In the genomic region with DNA sequence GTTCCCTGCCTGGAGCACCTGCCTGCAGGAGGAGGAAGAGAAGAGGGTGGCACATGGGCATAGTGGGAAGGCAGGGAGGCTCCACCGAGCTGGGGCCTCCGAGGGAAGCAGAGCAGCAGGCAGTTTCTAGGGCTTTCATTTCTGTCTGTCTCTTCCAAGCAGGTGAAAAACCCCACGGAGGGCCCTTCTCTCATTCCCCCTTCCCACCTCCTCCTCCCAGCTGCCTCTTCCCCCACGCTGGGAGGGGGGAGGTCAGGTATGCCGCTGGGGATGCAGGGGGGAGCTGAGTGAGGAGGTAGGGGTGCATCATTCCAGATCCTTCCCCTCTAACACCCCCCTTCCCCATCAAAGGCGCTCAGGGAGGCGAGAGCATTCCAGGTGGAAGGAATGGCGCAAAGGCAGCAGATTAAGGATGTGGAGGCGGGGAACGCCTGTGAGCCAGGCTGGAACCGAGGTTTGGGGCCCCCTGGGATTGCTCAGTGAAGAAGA, we compare ENCODE assay signal across 10 mouse cellular contexts. TPM values are rescaled to one million over a fixed set of nuclear protein-coding genes. Genes with fewer than 3 reads are reported as not detected.
DNase-seq lines count a peak whose midpoint lies in the region; ATAC-seq and TF ChIP-seq lines count a peak whose summit lies in the region.
"Had no signal": no experiment of that assay in that cellular context is flagged by ENCODE, and none has a peak within 500 bp of the region (broad histone marks: within the 10 kb centered on the region; RNA-seq: fewer than 3 reads in every experiment).

No protein-coding gene starts in this region.

- H3K9ac ChIP-seq in ES-Bruce4 (ENCODE audit: low read depth, poor library complexity, severe bottlenecking): peak overlapping the region; percentile 41
- peak overlapping the region; percentile 46 for H3K9ac ChIP-seq in forebrain, embryonic 13.5 days
- peak overlapping the region; percentile 14; the same call in 1 of the 2 replicates for H3K9ac ChIP-seq in limb, embryonic 13.5 days
- H3K9ac ChIP-seq: liver, embryonic 13.5 days had no signal

- no peak for TF ChIP-seq POLR2A in ES-Bruce4 (IDR thresholded peaks at IDR 0.05; ENCODE audit: insufficient read depth, low read length)
- TF ChIP-seq POLR2A in lung, adult 2 months (IDR thresholded peaks at IDR 0.05; ENCODE audit: borderline replicate concordance, extremely low read depth, low read depth, low read length): no peak

- no peak overlapping the region for H3K4me2 ChIP-seq in forebrain, embryonic 13.5 days
- peak overlapping the region; percentile 40 for H3K4me2 ChIP-seq in limb, embryonic 13.5 days (replicated peaks)
- H3K4me2 ChIP-seq: liver, embryonic 13.5 days had no signal

- no peak for DNase-seq in heart, embryonic 10.5 days (ENCODE audit: low spot score)
- DNase-seq in heart, postnatal 4 days: no peak
- no peak for DNase-seq in ovary, postnatal 36 days (ENCODE audit: low spot score)
- DNase-seq in cerebellum, adult 11 months: no peak
- no peak for DNase-seq in lung, adult 2 months
- DNase-seq: liver, embryonic 13.5 days had no signal

- H3K36me3 ChIP-seq in heart, embryonic 10.5 days: no peaks in the 10 kb centered on the region
- no peaks in the 10 kb centered on the region for H3K36me3 ChIP-seq in ES-Bruce4 (ENCODE audit: control insufficient read depth, insufficient read depth, low read length, poor library complexity, severe bottlenecking)
- H3K36me3 ChIP-seq in forebrain, embryonic 13.5 days (ENCODE audit: poor library complexity, severe bottlenecking): no peaks in the 10 kb centered on the region
- H3K36me3 ChIP-seq in limb, embryonic 13.5 days: no peaks in the 10 kb centered on the region
- H3K36me3 ChIP-seq: liver, embryonic 13.5 days had no signal

- H3K9me3 ChIP-seq in heart, embryonic 10.5 days: peaks cover 3% of the 10 kb centered on the region; the same call in 1 of the 2 replicates
- H3K9me3 ChIP-seq in ES-Bruce4 (replicated peaks; ENCODE audit: control insufficient read depth, insufficient read depth, low read length, poor library complexity, severe bottlenecking): peaks cover 7% of the 10 kb centered on the region; the same call in 1 of the 2 replicates
- H3K9me3 ChIP-seq in forebrain, embryonic 13.5 days (replicated peaks): 0 out of 2 replicates have a peak, but pooled peaks cover 3% of the 10 kb centered on the region
- H3K9me3 ChIP-seq in limb, embryonic 13.5 days: peaks cover 5% of the 10 kb centered on the region; the same call in 1 of the 2 replicates
- H3K9me3 ChIP-seq: liver, embryonic 13.5 days had no signal

- peak; percentile 81 for TF ChIP-seq EP300 in ES-Bruce4 (IDR thresholded peaks at IDR 0.05; ENCODE audit: insufficient read depth, low read depth, low read length)

- TF ChIP-seq CTCF in ES-Bruce4 (IDR thresholded peaks at IDR 0.05; ENCODE audit: low read depth, low read length): no peak
- TF ChIP-seq CTCF in lung, adult 2 months (IDR thresholded peaks at IDR 0.05; ENCODE audit: insufficient read depth, low read length): no peak

- peak overlapping the region; percentile 63; the same call in 1 of the 2 replicates for H3K27ac ChIP-seq in heart, embryonic 10.5 days
- peak overlapping the region; percentile 99 for H3K27ac ChIP-seq in ES-Bruce4 (ENCODE audit: insufficient read depth, low read length)
- no peak overlapping the region for H3K27ac ChIP-seq in forebrain, embryonic 13.5 days
- H3K27ac ChIP-seq in limb, embryonic 13.5 days: peak overlapping the region; percentile 67; the same call in 1 of the 2 replicates
- H3K27ac ChIP-seq: liver, embryonic 13.5 days had no signal

- H3K27me3 ChIP-seq in heart, embryonic 10.5 days (ENCODE audit: insufficient read depth, poor library complexity, severe bottlenecking): no peaks in the 10 kb centered on the region
- H3K27me3 ChIP-seq in ES-Bruce4 (ENCODE audit: control insufficient read depth, insufficient read depth, low read length, poor library complexity, severe bottlenecking): no peaks in the 10 kb centered on the region
- H3K27me3 ChIP-seq in forebrain, embryonic 13.5 days: no peaks in the 10 kb centered on the region
- no peaks in the 10 kb centered on the region for H3K27me3 ChIP-seq in limb, embryonic 13.5 days
- H3K27me3 ChIP-seq: CH12.LX had no signal

- peaks cover 58% of the 10 kb centered on the region for H3K4me1 ChIP-seq in heart, embryonic 10.5 days
- H3K4me1 ChIP-seq in ES-Bruce4 (ENCODE audit: control insufficient read depth, insufficient read depth, low read length): peaks cover 17% of the 10 kb centered on the region
- H3K4me1 ChIP-seq in forebrain, embryonic 13.5 days: peaks cover 21% of the 10 kb centered on the region
- H3K4me1 ChIP-seq in limb, embryonic 13.5 days: peaks cover 42% of the 10 kb centered on the region
- H3K4me1 ChIP-seq in lung, adult 2 months (ENCODE audit: control insufficient read depth, insufficient read depth, low read length): peaks cover 16% of the 10 kb centered on the region

- no peak for ATAC-seq in forebrain, embryonic 13.5 days
- ATAC-seq in limb, embryonic 13.5 days (ENCODE audit: low FRiP score, low read depth): no peak

- H3K4me3 ChIP-seq in heart, embryonic 10.5 days: 0 out of 2 replicates have a peak overlapping the region, but pooled peaks have one; percentile 4
- no peak overlapping the region for H3K4me3 ChIP-seq in ES-Bruce4 (ENCODE audit: low read depth, low read length)
- no peak overlapping the region for H3K4me3 ChIP-seq in forebrain, embryonic 13.5 days
- H3K4me3 ChIP-seq in limb, embryonic 13.5 days: no peak overlapping the region
- no peak overlapping the region for H3K4me3 ChIP-seq in lung, adult 2 months (replicated peaks; ENCODE audit: extremely low read depth, low read depth, low read length)
- H3K4me3 ChIP-seq: liver, embryonic 13.5 days had no signal

- WGBS in heart, embryonic 10.5 days: 9% methylated on average over 11 of the region's 11 CpGs
- WGBS in forebrain, embryonic 13.5 days: under 1% methylated on average over 10 of the region's 11 CpGs
- 4% methylated on average over 11 of the region's 11 CpGs for WGBS in limb, embryonic 13.5 days
- WGBS in lung, adult 2 months: 45% methylated on average over 11 of the region's 11 CpGs

RNA-seq across cellular contexts. Expression of a gene that starts 9.4 kb away (rescaled TPM):
- 51.1 and 58.5 TPM in 2 replicates for polyA plus RNA-seq in heart, embryonic 10.5 days (2016; fragmentation: Nextera tagmentation; extraction: Ambion mirVana)
- 100 to 1,000 TPM; 141 to 149 TPM for total RNA-seq in heart, postnatal 4 days (2021)
- 102 and 103 TPM in 2 replicates for polyA plus RNA-seq in ES-Bruce4 (2011; ENCODE audit: insufficient read depth, insufficient read length, low read depth, missing spikeins)
- 36.7 and 42.9 TPM in 2 replicates for polyA plus RNA-seq in forebrain, embryonic 13.5 days (2015; fragmentation: Nextera tagmentation; extraction: Ambion mirVana)
- 114 and 132 TPM in 2 replicates for polyA plus RNA-seq in limb, embryonic 13.5 days (2015; fragmentation: Nextera tagmentation; extraction: Ambion mirVana)
- polyA plus RNA-seq in lung, adult 2 months (2012; rRNA removed): 91.7 and 109 TPM in 2 replicates
